Mouse (Mus musculus) thymus, postnatal 36 days (tissue): Measurements from ENCODE around the gene Npas3.

Experiments used
- DNase-seq, 2 experiments: peaks; one replicate each; pipeline ENCODE4 v3.0.0; 2022; ENCODE audit warnings: mixed read lengths in 2 of 2

Gene Npas3

GRCm38 (mm10) chr12:53589446-53589961 is 341.0 kb downstream of the Npas3 start:
- no peak for DNase-seq

GRCm38 (mm10) chr12:53605661-53606060 is 357.2 kb downstream of the Npas3 start:
- DNase-seq: no peak

- no peak for DNase-seq
Observed at GRCm38 (mm10) chr12:53612120-53612519, 363.6 kb downstream of the Npas3 start.

- no peak for DNase-seq
Observed at GRCm38 (mm10) chr12:53621271-53621670, 372.8 kb downstream of the Npas3 start.

- DNase-seq: no peak
Observed at GRCm38 (mm10) chr12:53623793-53624192, 375.3 kb downstream of the Npas3 start.

GRCm38 (mm10) chr12:53624379-53625021 is 376.0 kb downstream of the Npas3 start:
- no peak for DNase-seq

GRCm38 (mm10) chr12:53629483-53630120 is 381.1 kb downstream of the Npas3 start:
- DNase-seq: no peak

- DNase-seq: no peak
Observed at GRCm38 (mm10) chr12:53630607-53631006, 382.1 kb downstream of the Npas3 start.

GRCm38 (mm10) chr12:53631315-53632106 is 383.0 kb downstream of the Npas3 start:
- DNase-seq: no peak

GRCm38 (mm10) chr12:53638571-53638970 is 390.1 kb downstream of the Npas3 start:
- DNase-seq: no peak

- DNase-seq: no peak
Observed at GRCm38 (mm10) chr12:53647282-53647681, 398.8 kb downstream of the Npas3 start.

- DNase-seq: no peak
Observed at GRCm38 (mm10) chr12:53656301-53656700, 407.8 kb downstream of the Npas3 start.

- DNase-seq: no peak
Observed at GRCm38 (mm10) chr12:53664084-53664483, 415.6 kb downstream of the Npas3 start.

- no peak for DNase-seq
Observed at GRCm38 (mm10) chr12:53671846-53672245, 423.4 kb downstream of the Npas3 start.

- no peak for DNase-seq
Observed at GRCm38 (mm10) chr12:53677091-53677630, 428.7 kb downstream of the Npas3 start.

- DNase-seq: no peak
Observed at GRCm38 (mm10) chr12:53678166-53678565, 429.7 kb downstream of the Npas3 start.

GRCm38 (mm10) chr12:53679161-53679560 is 430.7 kb downstream of the Npas3 start:
- no peak for DNase-seq

- DNase-seq: no peak
Observed at GRCm38 (mm10) chr12:53680501-53680900, 432.0 kb downstream of the Npas3 start.

- no peak for DNase-seq
Observed at GRCm38 (mm10) chr12:53682036-53682435, 433.6 kb downstream of the Npas3 start.

GRCm38 (mm10) chr12:53692471-53692870 is 444.0 kb downstream of the Npas3 start:
- DNase-seq: no peak

GRCm38 (mm10) chr12:53694346-53694745 is 445.9 kb downstream of the Npas3 start:
- no peak for DNase-seq

GRCm38 (mm10) chr12:53695324-53695723 is 446.8 kb downstream of the Npas3 start:
- no peak for DNase-seq

GRCm38 (mm10) chr12:53697645-53698044 is 449.2 kb downstream of the Npas3 start:
- no peak for DNase-seq
